Mouse (Mus musculus) thymus, adult 18-20 months (tissue): ENCODE measurements around the gene Cers5.

ENCODE experiments used
- DNase-seq, 2 experiments: peaks; one replicate each; pipeline ENCODE4 v3.0.0; 2022; ENCODE audit warnings: mixed read lengths in 2 of 2

The Cers5 gene

DNA sequence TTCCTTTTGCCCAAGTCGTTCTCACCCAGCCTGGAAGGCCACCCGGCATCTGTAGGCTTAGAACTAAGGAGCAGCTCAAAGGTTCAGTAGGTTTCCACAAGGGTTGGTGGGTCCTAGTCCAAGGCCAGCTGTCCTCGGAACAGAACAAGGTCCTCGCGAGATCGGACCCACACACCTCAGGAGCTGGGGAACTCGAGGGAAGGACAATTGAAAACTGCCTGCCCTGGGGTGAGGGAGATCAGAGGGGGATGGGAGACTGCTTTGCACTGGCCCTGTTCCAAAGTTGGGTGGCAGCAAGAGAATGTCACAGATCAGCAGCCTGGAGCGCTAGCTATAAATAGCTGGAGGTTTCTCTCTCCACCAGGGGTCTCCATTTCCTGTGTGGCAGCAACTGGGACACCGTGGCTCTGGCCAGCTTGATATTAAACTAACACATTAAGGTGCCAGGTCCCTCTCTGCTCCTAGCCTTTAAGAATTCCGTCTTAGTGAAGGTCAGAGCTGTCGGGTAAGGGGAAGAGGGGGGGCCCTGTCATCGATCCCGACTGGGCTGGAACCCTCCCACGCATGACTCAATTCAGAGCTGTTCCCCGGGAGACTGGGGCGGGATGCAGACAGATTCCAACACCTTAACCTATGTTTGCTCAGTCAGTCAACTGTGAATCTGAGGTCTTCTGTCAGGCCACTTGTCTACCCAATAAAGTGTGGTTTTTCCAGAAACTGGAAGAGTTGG lies 48.2 kb downstream of the Cers5 start:
- DNase-seq = peak in 1 of 2 experiments; percentile 60

DNA sequence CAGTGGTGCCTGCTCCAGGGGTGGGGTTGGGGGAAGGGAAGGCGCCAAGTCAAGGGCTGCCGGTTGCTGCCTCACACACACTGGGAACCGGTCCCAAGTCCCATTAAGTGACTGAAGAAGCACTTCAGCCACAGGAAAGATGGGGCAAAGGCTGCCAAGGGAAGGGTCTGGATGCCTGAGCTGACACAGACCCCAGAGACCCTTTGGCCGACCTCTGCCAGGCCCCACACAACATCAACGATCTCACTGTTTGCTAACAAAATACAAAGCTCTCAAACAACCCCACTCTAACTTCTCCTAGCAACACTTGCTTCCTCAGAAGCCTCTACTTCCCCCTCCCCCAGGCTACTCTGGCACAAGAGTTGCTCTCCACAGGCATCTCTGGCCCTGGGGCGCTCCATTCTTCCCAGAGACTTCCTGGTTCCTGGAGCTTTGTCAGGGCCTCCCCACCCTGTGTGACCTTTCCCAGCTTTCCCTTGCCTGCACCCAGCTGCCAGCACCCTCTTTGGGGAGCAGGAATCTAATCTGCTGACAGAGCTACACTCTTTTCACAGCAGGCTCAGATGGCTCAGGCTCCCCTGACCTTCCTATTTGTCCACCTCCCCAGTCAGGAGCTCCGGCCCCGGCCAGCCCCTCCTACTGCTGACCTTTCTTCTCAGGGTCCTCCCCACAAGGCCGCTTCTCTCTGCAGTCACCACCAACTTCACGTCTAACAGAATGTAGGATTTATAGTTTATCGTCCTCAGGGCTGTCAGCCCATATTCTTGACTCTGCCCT lies 49.0 kb downstream of the Cers5 start:
- DNase-seq = no peak

DNA sequence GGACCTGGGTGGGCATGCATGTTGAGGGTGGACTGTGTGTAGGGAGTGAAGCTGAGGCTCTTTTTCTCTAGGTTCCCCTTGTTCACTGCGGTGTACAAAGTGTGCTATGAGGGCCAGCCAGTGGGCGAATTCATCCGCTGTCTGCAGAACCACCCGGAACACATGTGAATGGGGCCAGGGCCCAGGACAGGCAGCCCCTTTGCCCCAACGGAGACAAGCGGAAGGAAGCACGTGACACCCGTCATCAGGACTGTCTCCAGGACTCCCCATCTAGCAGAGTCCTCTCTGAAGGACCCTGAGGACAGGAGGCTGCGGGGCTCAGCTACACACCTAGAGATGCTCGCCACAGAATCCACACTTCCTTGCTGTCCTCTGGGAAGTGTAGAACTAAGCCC lies 49.6 kb downstream of the Cers5 start:
- no peak for DNase-seq

DNA sequence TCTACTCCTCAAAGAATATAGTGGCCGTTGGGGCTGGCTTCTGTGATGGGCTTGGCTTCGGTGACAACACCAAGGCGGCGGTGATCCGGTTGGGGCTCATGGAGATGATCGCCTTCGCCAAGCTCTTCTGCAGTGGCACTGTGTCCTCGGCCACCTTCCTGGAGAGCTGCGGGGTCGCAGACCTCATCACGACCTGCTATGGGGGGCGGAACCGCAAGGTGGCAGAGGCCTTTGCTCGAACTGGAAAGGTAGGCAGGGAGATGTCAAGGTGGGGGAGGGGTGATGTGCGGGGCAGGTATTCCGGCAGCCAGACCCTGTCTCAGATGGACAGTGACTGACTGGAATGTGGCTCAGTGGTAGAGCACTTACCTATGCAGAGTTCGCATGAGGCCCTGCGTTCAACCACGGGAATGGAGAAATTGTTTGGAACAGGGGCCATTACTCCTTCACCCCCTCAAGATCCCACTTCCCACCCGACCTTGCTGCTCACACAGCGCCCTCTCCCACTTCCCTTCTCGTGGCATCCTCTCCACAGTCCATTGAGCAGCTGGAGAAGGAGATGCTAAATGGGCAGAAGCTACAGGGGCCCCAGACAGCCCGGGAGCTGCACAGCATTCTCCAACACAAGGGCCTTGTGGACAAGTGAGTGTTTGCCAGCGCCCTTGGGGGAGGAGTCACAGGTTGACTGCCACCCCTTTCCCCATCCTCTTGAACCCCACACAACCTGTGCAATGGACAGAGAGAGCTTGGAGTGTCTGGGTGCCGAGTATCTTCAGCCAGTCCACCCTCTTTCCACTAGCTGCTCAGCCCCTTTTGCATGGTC lies 50.6 kb downstream of the Cers5 start:
- DNase-seq = no peak

DNA sequence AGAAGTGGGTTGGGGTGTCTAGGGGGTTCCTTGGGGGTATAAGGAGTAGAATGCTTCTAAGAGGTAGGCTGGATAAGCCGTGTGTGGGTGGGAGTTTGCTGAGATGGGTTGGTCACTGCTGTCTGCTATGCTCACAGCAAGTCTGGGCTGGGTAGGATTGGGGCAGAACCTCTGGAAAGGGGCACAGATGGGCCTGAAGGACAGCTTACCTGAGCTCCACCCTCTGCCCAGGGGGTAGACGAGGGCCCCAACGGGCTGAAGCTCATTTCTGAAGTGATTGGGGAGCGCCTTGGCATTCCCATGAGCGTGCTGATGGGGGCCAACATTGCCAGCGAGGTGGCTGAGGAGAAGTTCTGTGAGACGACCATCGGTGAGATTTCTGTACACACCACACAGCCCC lies 52.8 kb downstream of the Cers5 start:
- no peak for DNase-seq

DNA sequence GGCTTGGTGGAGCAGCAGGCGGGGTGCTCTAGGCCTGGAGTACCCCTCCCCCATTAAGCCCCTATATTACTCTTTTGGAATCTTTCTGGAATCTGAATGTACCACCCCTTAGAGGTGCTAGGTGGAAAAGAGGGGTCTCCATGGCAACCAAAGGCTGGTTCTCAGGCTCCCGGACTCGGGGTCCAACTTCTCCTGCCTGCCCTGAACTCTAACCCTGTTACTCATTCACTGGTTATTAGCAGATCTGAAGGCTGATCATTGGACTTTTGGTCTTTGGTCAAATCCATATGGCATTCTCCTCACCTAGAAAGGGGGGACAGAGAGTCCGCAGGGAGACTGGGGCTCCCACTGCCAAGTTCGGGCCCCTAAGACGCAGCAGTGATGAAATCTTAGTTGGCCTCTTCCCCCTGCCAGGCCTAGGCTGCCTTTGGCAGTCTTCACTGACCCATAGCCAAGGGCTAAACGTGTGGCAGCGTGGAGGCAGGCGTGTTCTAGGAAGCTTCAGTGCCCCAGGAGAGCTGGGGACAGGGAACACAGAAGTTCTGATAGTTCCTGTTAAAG lies 54.1 kb downstream of the Cers5 start:
- no peak for DNase-seq

DNA sequence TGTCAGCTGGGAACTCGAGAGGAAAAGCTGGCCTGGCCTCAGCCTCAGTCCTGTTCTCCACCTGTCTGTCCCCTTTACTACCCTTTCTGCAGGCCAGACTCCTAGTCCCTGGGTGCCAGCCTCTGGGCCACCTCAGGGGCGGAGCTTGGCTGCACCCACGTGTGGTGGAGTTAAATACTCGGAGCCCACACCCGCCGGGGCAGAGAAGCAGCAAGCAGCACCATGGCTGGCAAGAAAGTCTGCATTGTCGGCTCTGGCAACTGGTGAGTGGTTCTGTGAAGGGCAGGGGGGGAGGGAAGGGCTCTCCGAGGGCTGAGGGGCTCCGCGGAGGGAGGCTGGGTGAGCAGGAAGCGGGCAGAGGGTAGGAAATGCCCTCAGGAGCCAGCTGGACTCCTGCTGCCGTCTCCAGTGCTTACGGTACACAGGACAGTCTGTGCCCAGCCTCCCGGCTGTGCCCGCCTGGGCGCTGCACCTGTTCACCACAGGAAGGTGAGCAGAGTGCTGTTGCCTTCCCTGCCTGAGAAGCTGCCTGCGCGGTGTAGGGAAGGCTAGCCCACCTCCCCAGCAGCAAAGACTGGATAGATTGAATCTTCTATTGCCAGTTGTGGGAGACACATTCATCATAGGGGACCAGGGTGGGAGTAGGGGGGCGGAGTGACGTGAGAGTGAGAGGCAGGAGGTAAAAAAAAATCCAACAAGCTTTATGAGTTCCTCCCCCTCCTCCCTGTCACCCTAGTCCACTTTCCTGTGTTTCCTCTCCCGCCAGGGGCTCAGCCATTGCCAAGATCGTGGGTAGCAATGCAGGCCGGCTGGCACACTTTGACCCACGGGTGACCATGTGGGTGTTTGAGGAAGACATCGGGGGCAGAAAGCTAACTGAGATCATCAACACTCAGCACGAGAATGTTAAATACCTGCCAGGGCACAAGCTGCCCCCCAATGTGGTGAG lies 55.0 kb downstream of the Cers5 start, which contains the start of gene Gpd1:
Gpd1 (plus strand) TSS at position 130 of the 949 bp plus-strand sequence.
- DNase-seq = no peak

DNA sequence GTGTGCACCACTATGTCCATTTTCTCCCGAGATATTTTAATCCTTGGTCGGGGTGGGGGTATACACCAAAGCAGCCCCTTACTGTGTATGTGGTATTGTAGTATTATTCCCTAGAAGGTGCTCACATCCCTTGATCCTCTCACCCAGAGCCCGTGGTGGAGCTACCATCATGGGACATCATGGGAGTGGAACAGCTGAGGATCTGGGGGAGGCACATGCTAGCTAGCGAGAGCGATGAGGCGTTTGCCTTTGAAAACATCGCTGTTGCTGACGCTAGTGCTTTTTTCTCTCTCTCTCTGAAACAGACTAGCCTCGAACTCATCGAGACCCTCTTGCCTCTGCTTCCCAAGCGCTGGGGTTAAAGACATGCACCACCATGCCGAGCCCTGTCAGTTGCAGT lies 55.9 kb downstream of the Cers5 start:
- DNase-seq = no peak

DNA sequence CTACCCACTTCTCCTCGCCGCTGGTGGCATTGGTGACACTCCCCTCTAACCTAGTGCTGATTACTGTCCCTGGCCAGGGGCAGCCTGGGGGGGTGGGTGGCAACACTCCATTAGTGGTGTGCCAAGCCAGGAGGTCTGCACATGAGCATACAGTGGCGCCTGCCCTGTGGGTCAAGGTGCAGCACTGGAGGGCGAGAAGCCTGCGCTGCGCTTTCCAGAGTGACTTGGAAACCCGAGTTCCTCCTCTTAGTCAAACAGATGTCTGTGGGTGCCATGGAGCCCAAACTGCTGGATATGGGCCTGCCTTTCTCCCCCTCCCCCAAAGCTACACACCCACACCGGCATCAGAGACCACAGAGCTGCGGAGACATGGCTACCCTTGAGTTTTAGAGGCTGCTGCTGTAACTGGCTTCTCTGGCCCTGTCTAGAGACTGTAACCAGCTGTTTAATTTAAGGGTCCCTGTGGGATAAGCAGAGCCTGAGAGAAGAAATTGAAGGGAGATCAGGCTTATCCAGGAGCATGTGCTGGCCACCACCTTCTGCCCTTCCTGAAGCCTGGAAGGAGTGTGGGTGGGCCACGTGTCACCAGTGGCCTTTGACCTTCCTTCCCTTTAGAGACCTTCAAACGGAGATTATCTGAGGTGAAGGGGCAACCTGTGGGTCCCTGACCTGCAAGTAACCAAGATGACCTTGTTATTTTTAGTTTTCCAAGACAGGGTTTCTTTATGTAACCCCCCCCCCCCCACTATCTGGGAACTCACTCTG lies 56.5 kb downstream of the Cers5 start:
- no peak for DNase-seq

DNA sequence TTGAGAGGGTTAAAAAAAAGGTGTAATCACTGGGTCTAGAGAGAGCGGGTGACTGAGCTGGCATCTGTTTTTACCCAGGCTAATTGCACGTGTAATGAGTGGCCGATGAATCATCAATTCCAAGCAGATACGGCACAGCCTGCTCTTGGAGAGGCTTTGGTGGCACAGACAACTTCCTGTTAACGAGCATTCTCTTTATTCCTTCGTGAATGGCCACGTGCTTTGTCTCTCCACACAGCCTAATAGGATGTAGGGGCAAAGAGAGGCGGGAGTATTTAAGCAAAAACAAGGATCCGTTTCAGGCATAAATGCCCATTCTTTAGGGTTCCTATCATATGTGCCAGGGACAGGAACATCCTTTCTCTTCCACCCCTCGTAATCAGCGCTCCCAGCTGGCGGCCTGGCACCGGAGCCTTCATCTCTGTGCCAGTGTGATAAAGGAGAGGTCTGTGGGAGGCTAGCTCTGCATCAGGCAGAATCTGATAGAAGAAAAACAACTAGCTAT lies 57.3 kb downstream of the Cers5 start:
- no peak for DNase-seq

DNA sequence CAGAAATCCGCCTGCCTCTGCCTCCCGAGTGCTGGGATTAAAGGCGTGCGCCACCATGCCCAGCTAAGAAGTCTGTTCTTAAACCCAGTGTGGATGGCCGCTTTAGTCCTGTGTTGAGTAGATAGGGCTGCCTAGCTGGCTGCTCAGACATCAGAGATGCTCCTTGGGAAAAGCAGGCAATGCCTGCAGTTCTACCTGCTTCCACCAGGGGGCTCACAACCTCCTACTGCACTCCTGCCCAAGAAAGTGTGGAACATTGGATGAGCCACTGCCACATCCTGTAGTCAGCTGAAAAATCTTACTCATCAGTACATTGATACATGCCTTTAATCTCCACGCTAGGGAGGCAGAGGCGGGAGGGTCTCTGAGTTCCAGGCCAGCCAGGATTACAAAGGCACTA lies 57.8 kb downstream of the Cers5 start:
- peak in 1 of 2 experiments; percentile 54 for DNase-seq

DNA sequence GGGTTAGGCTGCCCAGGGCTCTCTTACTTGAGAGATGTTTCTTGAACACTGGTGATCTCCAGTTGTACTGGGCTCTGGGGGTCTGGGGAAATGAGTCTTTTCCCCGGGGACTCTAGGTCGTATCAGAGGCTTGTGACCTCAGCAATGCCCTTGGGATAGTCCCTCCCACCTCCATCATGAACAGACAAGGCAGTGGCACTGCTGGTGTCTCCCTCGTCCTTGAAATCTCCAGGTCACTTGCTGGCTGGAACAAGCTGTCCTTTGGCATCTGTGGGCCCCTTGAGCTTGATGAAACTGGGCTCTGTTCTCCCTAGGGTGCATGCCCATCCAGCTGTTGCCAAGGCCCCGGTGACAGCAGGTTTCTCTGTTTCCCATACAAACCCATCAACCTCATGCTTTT lies 58.5 kb downstream of the Cers5 start:
- DNase-seq = no peak

DNA sequence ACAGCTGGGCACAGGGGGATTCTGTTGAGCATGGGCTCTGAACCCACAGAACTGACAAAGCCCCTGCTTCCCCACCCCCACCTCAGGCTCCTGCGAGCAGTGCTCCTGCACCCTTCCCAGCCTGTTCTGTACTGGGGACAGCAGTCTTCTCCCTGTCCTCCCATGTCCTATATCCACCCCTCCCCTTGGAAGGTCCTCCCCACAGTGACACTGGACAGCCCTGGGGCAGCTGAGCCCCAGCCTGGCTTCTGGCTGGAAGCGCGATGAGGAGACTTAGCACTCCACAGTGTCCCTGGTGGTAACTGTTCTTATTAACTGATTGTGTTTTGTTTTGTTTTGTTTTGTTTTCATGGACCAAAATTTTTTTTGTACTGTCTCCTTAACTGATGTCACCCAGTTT lies 59.1 kb downstream of the Cers5 start:
- no peak for DNase-seq

DNA sequence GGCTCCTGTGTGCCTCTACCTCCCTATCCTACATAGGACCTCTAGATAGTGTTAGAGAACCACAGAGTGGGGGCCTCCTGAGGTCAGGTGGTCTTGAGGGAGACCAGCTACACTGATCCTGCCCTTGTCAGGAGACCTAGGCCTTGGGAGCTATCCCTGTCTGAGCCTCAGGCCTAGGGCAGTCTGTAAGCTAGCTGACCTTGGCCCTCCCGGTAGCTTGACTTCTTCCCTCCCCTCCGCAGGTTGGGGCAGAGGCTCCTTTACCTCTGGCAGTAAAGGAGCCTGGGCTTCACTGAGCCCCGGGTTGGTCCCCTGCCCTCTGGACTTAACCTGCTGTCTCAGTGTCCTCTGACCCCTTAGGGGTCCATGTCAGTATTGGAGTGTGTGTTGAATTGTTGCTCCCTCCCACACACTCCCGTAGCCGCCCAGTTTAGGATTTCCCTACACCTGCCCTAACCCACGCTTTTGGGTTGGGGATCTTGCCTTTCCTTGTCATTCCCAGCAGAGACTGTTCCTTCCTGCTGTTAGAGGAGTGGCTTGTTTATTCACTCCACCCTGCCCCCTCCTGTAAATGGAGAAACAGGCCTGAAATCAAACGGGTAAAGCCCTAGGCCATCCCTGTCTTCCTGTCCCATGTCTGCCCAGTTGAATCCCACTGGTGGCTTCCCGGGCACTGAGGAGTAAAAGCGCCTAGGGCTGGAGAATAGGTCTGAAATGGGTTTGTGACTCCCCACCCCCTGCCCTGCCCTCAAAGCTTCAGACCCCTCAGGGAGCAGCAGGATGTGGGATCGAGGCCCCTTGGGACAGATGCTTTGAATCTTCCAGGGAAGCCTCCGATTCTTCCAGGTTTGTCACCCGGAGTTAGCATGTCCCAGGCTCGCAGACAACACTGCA lies 59.8 kb downstream of the Cers5 start:
- DNase-seq = no peak

DNA sequence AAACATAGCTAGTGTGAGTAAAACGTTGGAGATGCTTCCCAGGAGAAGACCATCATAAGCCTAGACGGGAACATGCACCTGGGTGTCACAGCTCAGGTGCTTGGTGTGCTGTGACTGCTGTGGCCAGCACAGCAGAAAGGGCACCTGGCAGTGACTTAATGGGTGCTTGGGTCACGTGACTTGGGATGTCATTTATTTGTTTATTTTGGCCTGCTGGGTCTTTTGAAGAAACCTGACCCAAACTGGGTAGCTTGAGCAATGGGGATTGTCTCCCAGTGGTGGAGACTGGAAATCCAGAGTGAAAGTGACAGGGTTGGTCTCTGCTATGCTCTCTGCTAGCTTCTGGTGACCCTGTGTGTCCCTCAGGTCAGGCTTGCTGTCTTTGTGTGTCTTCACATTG lies 61.2 kb downstream of the Cers5 start:
- DNase-seq = no peak

DNA sequence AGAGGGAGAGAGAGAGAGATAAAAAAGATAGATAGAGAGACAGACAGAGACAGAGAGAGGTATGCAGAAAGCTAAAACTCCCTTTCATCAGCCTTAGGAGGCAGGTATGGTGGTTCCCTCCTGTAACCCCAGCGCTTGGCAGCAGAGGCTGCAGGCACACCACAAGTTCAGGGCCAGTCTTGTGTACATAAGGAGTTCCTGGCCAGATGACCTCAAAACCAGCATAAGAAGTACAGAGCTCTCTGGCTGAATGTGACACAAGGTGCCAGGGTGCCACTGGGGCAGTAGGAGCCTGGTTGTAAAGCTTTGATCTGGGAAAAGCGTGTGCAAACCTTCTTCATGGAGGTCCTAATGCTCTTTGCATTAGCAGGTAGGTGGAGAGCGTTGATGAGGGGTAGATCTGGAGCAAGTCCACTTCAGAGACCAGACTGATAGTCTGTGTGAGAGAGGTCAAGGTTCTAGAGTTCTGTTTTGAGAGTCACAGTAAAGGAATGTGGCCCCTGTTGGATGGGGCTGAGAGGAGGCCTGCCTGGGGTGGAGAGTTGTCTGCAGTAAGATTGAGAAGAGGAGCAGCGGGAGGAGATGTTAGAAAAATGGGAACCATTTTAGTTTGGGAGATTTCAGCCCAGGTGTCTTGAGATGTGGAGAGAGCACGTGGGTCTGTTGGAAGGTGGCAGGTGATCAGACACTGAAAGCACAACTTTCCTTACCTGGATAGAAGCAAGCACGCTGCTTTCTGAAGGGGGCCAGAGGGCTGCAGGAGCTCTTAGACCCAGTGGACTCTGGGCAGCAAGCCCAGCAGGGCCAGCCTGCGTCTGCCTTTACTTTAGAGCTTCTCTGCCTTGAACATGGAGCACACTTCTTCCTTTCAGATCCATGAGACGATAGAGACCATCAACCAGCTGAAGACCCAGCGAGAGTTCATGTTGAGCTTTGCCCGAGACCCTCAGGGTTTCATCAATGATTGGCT lies 62.2 kb downstream of the Cers5 start:
- DNase-seq = no peak

DNA sequence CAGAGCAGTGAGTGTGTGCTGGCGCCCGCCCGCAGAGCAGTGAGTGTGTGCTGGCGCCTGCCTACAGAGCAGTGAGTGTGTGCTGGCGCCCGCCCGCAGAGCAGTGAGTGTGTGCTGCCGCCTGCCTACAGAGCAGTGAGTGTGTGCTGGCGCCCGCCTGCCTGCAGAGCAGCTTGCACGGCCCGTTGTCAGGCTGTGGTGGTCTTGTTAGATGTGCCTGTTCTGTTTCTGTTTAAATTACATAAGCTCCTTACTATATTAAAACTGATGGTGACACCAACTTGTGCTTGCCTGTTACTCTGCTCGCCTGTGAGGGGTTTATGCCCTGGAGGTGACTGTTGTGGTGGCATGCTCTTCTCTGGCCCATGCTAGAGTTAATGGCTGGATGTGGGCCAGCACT lies 64.5 kb downstream of the Cers5 start:
- no peak for DNase-seq

DNA sequence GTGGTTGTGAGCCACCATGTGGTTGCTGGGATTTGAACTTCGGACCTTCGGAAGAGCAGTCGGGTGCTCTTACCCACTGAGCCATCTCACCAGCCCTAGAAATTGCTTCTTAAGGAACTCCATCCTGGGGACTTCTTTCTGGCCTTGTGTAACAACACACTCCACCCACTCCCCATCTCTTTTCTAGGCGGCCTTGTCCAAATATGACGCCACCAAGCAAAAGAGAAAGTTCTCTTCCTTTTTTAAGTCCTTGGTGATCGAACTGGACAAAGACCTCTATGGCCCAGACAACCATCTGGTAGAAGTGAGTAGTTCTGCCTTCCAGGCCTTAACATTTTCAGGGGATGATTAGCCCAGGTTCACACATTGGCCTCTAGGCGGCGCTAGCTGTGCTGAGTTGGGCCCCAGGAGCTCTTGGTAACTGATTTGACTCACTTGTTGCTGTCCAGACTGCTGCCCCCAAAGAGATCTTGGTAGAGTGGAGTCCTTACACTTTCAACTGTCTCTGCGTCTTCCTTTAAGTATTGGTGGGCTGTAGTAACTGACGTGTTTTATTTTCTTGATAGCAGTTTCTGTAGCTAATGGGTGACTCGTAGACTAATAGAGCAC lies 67.1 kb downstream of the Cers5 start, which contains the start of gene Gm17349:
Gm17349 (minus strand) TSS at position 51 of the 609 bp plus-strand sequence.
- DNase-seq = no peak
